Mouse (Mus musculus) kidney, postnatal 0 days (tissue): ENCODE data around the gene Olfr698. TPM values are rescaled to one million over a fixed set of nuclear protein-coding genes. Genes with fewer than 3 reads are reported as not detected.
"Not testable (repeated sequence)": the region's sequence is repeated elsewhere in the genome, so short reads cannot be mapped to it uniquely, and the experiment has no call there.

ENCODE experiments used
- ATAC-seq: fragments of 200-750 bp; cut with Nextera tagmentation; replicated peaks from 2 replicates; pipeline ENCODE4 v1.8.0; 2017; ENCODE audit warnings: low read depth, moderate number of reproducible peaks, moderate TSS enrichment, moderate library complexity; ENCODE audit not compliant: low FRiP score
- DNase-seq: peaks from one replicate; pipeline ENCODE4 v3.0.0-alpha.2; 2016; ENCODE audit warnings: low spot score
- H3K27ac ChIP-seq: fragments of 300-500 bp; sonication (generic); 2 replicates; pipeline ENCODE4 v1.5.1; 2014; ENCODE audit warnings: mild to moderate bottlenecking
- H3K27me3 ChIP-seq: fragments of 300-500 bp; sonication (generic); 2 replicates; pipeline ENCODE4 v1.6.1; 2014; ENCODE audit warnings: low read length, mixed read lengths; ENCODE audit not compliant: insufficient read depth
- H3K36me3 ChIP-seq: fragments of 300-500 bp; sonication (generic); 2 replicates; pipeline ENCODE4 v1.6.1; 2014; ENCODE audit warnings: low read length, mixed read lengths; ENCODE audit not compliant: insufficient read depth
- H3K4me1 ChIP-seq: fragments of 300-500 bp; sonication (generic); replicated peaks from 2 replicates; pipeline ENCODE4 v1.6.1; 2014; ENCODE audit warnings: antibody characterized with exemption, low read length, mixed read lengths; ENCODE audit not compliant: insufficient read depth
- H3K4me2 ChIP-seq: fragments of 300-500 bp; sonication (generic); 2 replicates; pipeline ENCODE4 v1.6.1; 2014; ENCODE audit warnings: mild to moderate bottlenecking, low read length, moderate library complexity, mixed read lengths
- H3K4me3 ChIP-seq: fragments of 300-500 bp; sonication (generic); replicated peaks from 2 replicates; pipeline ENCODE4 v1.5.1; 2014; ENCODE audit warnings: low read depth, low read length
- H3K9ac ChIP-seq: fragments of 300-500 bp; sonication (generic); 2 replicates; pipeline ENCODE4 v1.6.1; 2014; ENCODE audit warnings: low read depth, low read length
- H3K9me3 ChIP-seq: fragments of 300-500 bp; sonication (generic); replicated peaks from 2 replicates; pipeline ENCODE4 v1.6.1; 2016; ENCODE audit warnings: low read length, inconsistent platforms, mixed read lengths
- CTCF ChIP-seq: IDR thresholded peaks from 2 replicates; pipeline ENCODE4 v1.5.1; 2016; ENCODE audit warnings: antibody characterized with exemption, low read depth, mild to moderate bottlenecking, moderate library complexity
- WGBS: fragments of 180-500 bp; shearing (Covaris S2); extraction: QIAGEN DNeasy Blood & Tissue Kit; methylation state at CpG from one replicate; pipeline ENCODE4 v1.1.7; 2014; 5-methylcytosine and 5-hydroxymethylcytosine counted together
- polyA plus RNA-seq: library from polyadenylated mRNA; unstranded; fragments of >200 nt; fragmentation: Nextera tagmentation; extraction: Ambion mirVana; gene quantifications from 2 replicates; pipeline ENCODE4 v1.2.1, GENCODE M21; 2015

Gene Olfr698
- polyA plus RNA-seq, 1 experiment from 2014 or later = not detected

DNA sequence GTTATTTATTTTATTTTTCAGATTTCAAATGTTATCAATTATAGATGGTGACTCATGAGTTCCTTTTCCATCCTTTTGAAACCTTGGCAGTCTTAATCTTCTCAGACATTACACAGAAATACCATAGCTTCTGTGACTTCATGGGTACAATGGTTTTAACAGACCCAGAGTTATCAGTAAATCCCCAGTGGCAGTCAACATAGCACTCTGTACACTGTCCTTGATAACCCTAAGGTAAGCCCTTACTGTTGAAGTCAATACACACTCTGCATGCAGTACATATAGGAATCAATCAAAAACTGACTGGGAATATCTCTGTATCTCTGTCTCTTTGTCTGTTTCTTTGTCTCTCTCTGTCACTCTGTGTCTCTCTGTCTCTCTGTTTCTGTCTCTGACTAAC, 18.2 kb downstream of the Olfr698 start:
- Histone ChIP-seq H3K27me3 (no peaks in the 10 kb centered on the region), H3K9me3 (no peaks in the 10 kb centered on the region), H3K36me3 (no peaks in the 10 kb centered on the region), H3K4me2 (no peak overlapping the region), H3K4me1 (no peaks in the 10 kb centered on the region), H3K9ac (no peak overlapping the region), H3K27ac (no peak overlapping the region), H3K4me3 (no peak overlapping the region)
- TF ChIP-seq CTCF = no peak
- DNase-seq = no peak
- no peak for ATAC-seq

DNA sequence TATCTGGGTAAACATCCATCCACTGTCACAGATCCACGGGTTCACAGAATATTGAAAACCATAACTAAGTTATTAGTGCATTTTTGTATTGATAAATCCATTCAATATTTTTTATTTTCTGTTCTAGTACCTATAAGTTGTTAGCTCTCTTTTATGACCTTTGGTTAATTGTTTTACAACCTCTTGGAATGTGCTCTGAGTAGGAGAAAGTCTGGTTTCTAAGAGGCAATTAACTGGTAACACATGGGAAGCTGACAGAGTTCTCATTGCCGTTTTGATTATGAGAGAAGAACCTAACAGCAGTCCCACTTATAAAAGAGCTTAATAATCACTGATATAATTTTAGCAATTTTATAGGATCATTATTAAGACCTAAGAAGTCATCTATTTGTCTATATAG, 21.5 kb downstream of the Olfr698 start:
- TF ChIP-seq CTCF = no peak
- no peak for DNase-seq

DNA sequence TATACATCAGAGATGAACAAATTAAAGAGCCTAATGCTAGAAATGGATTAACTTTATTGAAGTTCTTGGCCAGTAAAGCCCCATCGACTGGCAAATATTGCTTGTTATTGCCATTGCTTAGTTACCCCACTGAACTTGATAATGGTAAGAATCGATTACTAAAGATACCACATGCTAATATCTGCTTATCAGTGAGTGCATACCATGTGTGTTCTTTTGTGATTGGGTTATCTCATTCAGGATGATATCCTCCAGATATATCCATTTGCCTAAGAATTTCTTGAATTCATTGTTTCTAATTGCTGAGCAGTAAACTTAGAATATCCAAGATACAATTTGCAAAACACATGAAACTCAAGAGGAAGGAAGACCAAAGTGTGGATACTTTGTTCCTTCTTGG, 29.5 kb downstream of the Olfr698 start:
- H3K36me3 ChIP-seq, H3K9ac ChIP-seq, H3K4me2 ChIP-seq, H3K27ac ChIP-seq, H3K4me1 ChIP-seq, DNase-seq, H3K4me3 ChIP-seq, H3K9me3 ChIP-seq, H3K27me3 ChIP-seq, ATAC-seq: not testable (repeated sequence)
- 87% methylated on average over 2 of the region's 2 CpGs for WGBS

More for the DNA sequence above, 21.5 kb downstream of the Olfr698 start:
- Histone ChIP-seq H3K27ac (no peak overlapping the region), H3K27me3 (no peaks in the 10 kb centered on the region), H3K4me2 (no peak overlapping the region), H3K4me3 (no peak overlapping the region), H3K9me3 (no peaks in the 10 kb centered on the region), H3K4me1 (no peaks in the 10 kb centered on the region), H3K36me3 (no peaks in the 10 kb centered on the region), H3K9ac (no peak overlapping the region)
- 42% methylated on average over 2 of the region's 2 CpGs for WGBS
- no peak for ATAC-seq

DNA sequence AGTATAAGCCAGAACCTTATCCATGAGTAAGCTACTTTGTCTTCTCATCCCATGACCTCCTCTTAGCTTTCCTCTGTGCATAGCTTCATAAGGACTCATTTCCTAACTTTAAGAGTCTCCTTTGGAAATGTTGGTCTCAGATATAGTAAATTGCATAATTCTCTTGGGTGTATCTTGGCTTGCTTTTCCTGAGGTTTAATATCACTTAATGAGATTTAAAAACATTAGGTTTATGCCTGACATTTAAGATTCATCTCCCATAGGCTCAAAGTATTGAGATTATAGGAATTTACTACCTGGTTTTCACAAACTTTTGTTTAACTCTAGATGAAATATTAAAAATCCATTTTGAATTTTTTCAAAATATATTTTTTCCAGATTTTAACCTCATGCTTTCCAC, 38.9 kb downstream of the Olfr698 start, which contains the start of gene Olfr695:
TSS of gene Olfr695 (minus strand) at position 101 of the 400 bp plus-strand sequence.
- DNase-seq (no peak), ATAC-seq (no peak)
- Histone ChIP-seq H3K9ac (no peak within 1 kb of the TSS), H3K9me3 (no peaks in the 10 kb centered on the region), H3K4me2 (no peak within 1 kb of the TSS), H3K27ac (no peak within 1 kb of the TSS), H3K4me3 (no peak within 1 kb of the TSS), H3K27me3 (no peaks in the 10 kb centered on the region), H3K4me1 (no peaks in the 10 kb centered on the region), H3K36me3 (no peaks in the 10 kb centered on the region)
- TF ChIP-seq CTCF = no peak

DNA sequence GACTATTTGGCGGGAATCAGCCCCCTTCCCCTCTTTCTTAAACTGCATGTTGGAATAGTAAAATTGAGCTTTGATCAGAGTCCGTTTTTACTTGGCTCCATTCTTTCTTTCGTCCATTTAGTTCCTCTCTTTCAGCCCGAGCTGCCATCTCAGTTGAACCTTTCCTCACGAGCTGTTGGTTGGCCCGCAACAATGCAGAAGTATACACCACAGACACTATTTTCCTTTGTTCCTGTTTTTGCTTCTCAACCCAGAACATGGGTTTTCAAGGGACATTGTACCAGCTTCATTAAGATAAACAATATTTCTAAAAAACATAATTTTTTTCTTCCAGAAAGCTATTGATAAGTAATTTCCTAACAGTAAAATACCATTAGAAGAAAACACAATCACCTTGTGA, 43.7 kb downstream of the Olfr698 start:
- Histone ChIP-seq H3K27me3 (no peaks in the 10 kb centered on the region), H3K4me3 (no peak overlapping the region), H3K36me3 (no peaks in the 10 kb centered on the region), H3K9me3 (no peaks in the 10 kb centered on the region), H3K27ac (no peak overlapping the region), H3K9ac (no peak overlapping the region), H3K4me1 (no peaks in the 10 kb centered on the region), H3K4me2 (no peak overlapping the region)
- 85% methylated on average over 6 of the region's 6 CpGs for WGBS
- no peak for DNase-seq
- TF ChIP-seq CTCF = no peak
- ATAC-seq = no peak

DNA sequence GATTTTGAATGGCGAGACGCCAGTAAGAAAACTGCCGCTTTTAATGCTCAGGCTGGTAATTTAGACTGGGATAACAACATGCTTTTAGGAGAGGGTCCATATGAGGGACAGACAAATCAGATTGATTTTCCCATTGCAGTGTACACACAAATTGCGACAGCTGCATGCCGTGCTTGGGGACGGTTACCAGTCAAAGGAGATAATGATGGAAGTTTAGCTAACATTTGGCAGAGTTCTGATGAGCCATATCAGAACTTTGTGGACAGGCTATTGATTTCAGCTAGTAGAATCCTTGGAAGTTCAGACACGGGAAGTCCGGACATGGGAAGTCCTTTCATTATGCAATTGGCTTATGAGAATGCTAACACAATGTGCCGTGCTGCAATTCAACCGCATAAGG, 47.5 kb downstream of the Olfr698 start:
- not testable (repeated sequence) for H3K36me3 ChIP-seq, H3K9me3 ChIP-seq, H3K27ac ChIP-seq, DNase-seq, H3K27me3 ChIP-seq, H3K9ac ChIP-seq, H3K4me3 ChIP-seq, H3K4me2 ChIP-seq, H3K4me1 ChIP-seq, ATAC-seq
- 68% methylated on average over 10 of the region's 10 CpGs for WGBS

Other genes starting within 250 kb of the Olfr698 start
- not detected in 2 replicates for gene Olfr693, start 74.8 kb downstream of the Olfr698 start, polyA plus RNA-seq
- not detected in 2 replicates for gene Olfr694, start 63.6 kb downstream of the Olfr698 start, polyA plus RNA-seq
- not detected in 2 replicates for gene Olfr695, start 39.0 kb downstream of the Olfr698 start, polyA plus RNA-seq
- gene Olfr697, start 13.0 kb downstream of the Olfr698 start, polyA plus RNA-seq = not detected in 2 replicates
- gene Olfr699, start 37.8 kb upstream of the Olfr698 start, polyA plus RNA-seq = not detected in 2 replicates
- gene Olfr700, start 53.4 kb upstream of the Olfr698 start, polyA plus RNA-seq = not detected in 2 replicates
- gene Olfr701, start 58.7 kb upstream of the Olfr698 start, polyA plus RNA-seq = not detected in 2 replicates
- gene Olfr702, start 78.5 kb upstream of the Olfr698 start, polyA plus RNA-seq = not detected in 2 replicates
- not detected in 2 replicates for gene Olfr703, start 88.0 kb upstream of the Olfr698 start, polyA plus RNA-seq
- gene Olfr704, start 107.8 kb upstream of the Olfr698 start, polyA plus RNA-seq = not detected in 2 replicates
- gene Olfr705, start 121.5 kb upstream of the Olfr698 start, polyA plus RNA-seq = not detected in 2 replicates
- not detected in 2 replicates for gene Olfr706, start 132.8 kb upstream of the Olfr698 start, polyA plus RNA-seq
- gene Olfr707, start 145.8 kb upstream of the Olfr698 start, polyA plus RNA-seq = not detected in 2 replicates
- gene Olfr1532-ps1, start 152.6 kb upstream of the Olfr698 start, polyA plus RNA-seq = not detected in 2 replicates
- gene Olfr709-ps1, start 176.8 kb upstream of the Olfr698 start, polyA plus RNA-seq = not detected in 2 replicates
- not detected in 2 replicates for gene Olfr710, start 192.9 kb upstream of the Olfr698 start, polyA plus RNA-seq
- not detected in 2 replicates for gene Olfr6, start 208.5 kb upstream of the Olfr698 start, polyA plus RNA-seq
- not detected in 2 replicates for gene Olfr711, start 220.1 kb upstream of the Olfr698 start, polyA plus RNA-seq